Mouse (Mus musculus): Measurements from ENCODE around the gene Gm20721.
"Not testable (repeated sequence)": the region's sequence is repeated elsewhere in the genome, so short reads cannot be mapped to it uniquely, and the experiment has no call there.

Gm20721 gene

DNA sequence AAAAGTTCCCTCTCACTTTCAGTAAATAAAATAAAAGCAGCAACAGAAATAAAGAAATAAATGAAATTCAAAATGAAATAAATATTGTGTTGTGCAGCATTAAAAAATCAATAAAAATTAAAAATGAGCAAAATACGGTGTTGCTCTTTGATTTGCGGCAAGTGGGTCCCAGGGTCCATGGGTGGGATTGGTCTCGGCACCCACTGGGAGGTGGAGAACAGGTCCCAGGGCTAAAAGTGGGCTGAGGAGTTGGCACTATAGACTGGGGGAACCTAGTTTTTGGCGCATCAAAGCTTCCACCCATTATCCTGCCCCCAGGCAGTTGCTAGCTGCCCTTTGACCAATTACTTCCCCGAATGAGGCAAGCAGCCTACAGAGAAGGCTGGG lies at the start of gene Gm20721:
TSS of gene Gm20721 (minus strand) at position 101 of the 387 bp plus-strand sequence.
- no peak for DNase-seq

DNA sequence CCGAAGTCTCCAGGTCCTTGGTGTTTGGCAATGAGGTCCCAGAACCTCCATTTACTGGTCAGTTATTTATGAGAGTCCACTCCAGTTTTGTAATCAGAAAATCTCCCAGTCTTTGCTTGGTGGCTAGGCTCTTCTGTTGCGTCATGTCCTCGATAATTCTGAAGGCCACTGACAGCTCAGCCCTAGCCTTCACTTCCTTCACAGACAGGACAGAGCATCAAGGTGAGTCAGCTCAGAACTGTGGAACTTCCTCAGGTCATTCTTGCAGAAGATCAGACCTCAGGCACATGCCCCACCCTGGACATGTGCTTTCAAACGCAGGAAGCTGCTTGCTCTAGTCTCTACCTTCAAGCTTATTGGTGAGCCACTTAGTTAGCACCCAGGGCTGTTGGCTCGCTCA lies 46.9 kb upstream of the Gm20721 start:
- DNase-seq = no peak

DNA sequence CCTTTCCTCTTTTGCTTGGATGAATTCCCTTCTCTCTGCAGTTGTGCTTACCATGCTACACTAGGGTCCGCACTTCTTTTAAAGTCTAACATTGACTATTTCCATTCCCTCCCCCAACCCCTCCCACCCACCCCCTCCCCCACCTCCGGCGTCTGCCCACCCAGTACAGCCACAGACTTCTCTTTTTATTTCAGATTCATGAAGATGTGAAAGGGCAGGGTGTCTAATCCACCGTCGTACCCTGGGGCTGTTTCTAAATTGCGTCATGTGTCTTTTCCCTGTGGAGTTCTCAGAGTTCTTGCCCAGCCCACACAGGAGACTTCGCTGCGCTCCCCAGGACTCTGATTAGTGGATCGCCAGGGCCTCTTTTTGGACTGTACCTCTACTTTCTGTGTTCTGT lies 46.0 kb upstream of the Gm20721 start:
- DNase-seq = no peak

- DNase-seq = no peak
Measured at GRCm38 (mm10) chr2:174391936-174392335, 45.4 kb upstream of the Gm20721 start.

- DNase-seq = no peak
Measured at GRCm38 (mm10) chr2:174381021-174381420, 34.5 kb upstream of the Gm20721 start.

- no peak for DNase-seq
Measured at GRCm38 (mm10) chr2:174366571-174366970, 20.1 kb upstream of the Gm20721 start.

DNA sequence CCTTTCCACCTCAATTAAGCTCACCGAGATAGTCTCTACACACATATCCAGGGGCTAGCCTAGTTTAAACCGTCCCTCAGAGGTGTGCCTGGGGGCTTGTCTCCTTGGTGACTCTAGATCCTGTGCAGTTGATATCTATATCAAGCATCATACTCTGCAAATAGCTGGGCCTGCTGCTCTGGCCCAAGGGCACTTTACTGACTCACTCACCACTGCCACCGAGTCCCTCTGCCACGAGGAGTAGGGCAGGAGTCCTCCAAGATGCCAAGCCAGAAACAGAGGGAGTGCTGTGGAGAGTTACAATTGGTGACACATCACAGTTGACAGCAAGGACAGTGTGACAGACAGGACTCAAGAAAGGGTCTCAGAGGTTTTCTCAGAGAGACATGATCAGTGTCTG lies 13.1 kb upstream of the Gm20721 start:
- no peak for DNase-seq

- DNase-seq = no peak
Measured at GRCm38 (mm10) chr2:174358516-174358915, 12.0 kb upstream of the Gm20721 start.

- not testable (repeated sequence) for DNase-seq
Measured at GRCm38 (mm10) chr2:174346999-174347668, 622 bp upstream of the Gm20721 start.

DNA sequence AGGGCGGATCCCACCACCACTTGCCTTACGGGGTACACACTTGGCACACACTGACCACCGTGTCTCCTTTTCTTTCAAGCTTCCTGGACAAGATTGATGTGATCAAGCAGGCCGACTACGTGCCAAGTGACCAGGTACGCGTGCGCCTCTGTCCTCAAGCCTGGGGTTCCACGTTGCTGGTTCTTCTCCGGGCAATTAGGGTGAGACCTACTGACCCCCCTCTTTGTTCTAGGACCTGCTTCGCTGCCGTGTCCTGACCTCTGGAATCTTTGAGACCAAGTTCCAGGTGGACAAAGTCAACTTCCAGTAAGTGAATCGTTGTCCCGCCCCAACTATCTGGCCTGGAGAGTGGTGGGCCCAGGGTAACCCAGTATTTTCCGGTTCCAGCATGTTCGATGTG lies 1.5 kb downstream of the Gm20721 start:
- DNase-seq = no peak

- peak in 1 of 2 experiments; percentile 31 for DNase-seq
Measured at GRCm38 (mm10) chr2:174344003-174344655, 2.4 kb downstream of the Gm20721 start.

DNA sequence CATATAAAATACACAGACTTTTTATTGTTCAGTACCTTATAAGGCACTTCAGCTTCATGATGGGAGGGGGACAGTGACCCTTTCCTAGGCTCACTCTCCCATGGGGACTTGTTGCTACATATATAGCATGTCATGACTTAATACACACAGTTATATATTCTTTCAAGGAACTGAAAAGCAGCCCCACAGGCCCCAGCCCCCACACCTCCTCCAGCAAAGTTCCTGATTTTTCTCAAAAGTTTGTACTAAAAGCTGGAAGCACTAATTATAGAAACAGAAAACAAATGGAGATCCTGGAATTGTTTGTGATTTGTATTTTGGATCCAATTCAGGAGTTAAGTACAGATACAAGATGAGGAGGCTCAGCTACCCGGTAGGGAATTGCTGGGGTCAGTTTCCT lies 2.9 kb downstream of the Gm20721 start:
- DNase-seq = no peak

- DNase-seq = no peak
Measured at GRCm38 (mm10) chr2:174342793-174343400, 3.6 kb downstream of the Gm20721 start.

DNA sequence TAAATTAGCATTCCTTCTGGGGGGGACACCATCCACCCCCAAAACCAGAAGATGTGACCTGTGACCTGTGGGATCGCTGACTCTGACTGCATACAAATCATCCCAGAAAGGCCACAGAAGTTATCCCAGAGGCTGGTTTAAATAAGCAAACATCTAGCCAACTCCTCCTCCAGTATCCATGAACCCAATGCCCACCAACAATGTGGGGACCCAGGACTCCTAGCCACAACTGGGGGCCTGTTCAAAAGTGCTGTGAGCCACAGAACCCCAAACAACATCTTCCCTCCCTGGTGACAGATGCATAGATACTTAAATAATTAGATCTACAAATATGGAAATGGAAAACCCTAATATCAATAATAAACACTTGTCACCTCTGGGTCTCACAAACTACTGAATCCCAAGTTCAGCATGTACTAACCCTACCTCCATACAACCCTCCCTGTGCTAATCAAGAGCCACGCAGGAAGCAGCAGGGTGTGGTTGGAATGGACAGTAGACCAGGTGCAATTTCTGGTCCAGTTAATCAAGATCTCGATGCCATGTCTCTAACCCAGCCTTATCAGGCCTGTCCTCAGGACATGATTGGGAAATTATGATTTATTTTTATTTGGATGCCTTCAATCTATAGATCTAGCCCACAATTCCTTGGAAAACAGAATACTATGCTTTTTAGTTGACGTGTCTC lies 5.5 kb downstream of the Gm20721 start:
- DNase-seq = no peak

DNA sequence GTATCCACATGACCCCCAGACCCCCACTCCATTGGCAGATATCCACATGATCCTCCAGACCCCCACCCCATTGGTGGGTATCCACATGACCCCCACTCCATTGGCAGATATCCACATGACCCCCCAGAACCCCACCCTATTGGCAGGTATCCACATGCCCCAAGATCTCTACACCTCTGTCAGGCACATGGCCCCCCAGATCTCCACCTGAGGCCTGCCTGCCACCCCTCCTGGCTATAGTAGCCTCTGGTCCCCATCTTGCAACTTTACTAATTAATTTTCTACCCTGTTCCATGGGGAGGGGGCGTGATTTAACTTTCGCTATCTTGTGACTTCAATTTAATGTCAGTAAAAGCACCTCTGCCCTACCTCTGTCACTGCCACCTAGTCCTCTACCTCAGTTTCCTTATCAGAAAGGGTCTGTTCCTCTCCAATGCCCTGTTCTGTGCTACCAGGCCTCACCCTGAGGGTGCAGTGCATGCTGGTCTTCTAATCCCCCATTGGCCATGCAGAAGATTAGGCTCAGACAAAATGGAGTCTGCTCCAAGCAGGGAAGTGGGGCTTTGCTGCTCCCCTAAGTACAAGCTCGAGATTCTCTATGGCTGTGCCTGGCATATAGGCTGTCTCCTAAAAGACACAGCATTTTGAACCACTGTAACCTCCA lies 6.2 kb downstream of the Gm20721 start:
- no peak for DNase-seq

- DNase-seq = no peak
Measured at GRCm38 (mm10) chr2:174339701-174340100, 6.8 kb downstream of the Gm20721 start.

DNA sequence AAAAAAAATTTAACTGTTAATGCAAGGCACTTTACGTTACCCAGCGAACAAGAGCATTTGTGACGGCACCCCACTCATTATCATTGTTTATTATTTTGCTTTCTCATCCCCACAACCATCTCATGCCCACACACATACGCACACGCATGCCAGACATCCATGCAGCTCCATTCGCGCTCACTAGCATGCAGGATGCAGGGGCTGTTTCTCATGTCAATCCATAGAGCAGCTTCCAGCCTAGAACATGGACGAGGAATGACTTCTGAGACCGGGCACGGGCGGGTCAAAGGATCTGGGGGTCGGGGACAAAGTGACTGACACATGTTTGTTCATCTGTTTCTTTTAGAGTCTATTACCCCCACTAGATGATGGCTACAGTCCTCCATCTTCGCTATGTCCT lies 9.2 kb downstream of the Gm20721 start:
- no peak for DNase-seq

GRCm38 (mm10) chr2:174334415-174334814 lies 12.1 kb downstream of the Gm20721 start:
- DNase-seq = no peak

- DNase-seq = no peak
Measured at GRCm38 (mm10) chr2:174333239-174333890, 13.1 kb downstream of the Gm20721 start.

GRCm38 (mm10) chr2:174331282-174332030 lies 15.1 kb downstream of the Gm20721 start:
- DNase-seq = no peak

DNA sequence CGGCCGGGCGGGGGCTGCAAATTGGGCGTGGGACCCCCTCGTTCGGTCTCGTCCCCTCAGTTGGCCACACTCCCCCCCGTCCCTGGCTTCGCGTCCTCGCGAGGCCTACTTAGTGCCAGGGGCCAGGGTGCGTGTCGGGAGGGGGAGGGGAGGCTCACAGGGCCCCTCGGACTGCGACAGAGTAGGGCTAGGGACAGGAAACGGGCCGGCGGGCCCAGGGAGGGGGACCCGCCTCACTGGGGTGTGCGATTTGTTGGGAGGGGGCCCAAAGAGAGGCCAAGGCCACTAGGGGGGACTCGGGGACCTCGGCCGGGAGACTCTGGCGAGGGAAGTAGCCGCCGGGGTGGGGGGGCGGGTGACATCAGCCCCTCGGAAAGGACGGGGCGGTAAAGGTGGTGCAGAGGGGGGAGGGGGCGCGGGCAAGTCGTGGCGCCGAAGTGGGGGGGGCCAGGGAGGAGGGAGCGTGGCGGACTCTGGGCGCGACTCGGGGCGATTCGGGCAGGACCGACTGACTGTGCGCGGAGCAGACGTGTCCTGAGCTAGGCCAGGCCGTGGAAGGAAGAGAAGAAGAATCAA lies 15.8 kb downstream of the Gm20721 start:
- peak; percentile 59 to 67 for DNase-seq

Measured in thymus, adult 18-20 months (tissue).